Mouse (Mus musculus): Measurements from ENCODE around the gene Atp9a. TPM values are rescaled to one million over a fixed set of nuclear protein-coding genes. Genes with fewer than 3 reads are reported as not detected.

Gene Atp9a
- polyA plus RNA-seq, 1 experiment from 2014 or later: 23.0 TPM

GRCm38 (mm10) chr2:168660344-168660743 is 81.9 kb downstream of the Atp9a start:
- Histone ChIP-seq H3K27ac (no peak overlapping the region), H3K9ac (no peak overlapping the region), H3K9me3 (no peaks in the 10 kb centered on the region), H3K36me3 (peaks cover 54% of the 10 kb centered on the region), H3K4me3 (no peak overlapping the region), H3K4me2 (no peak overlapping the region), H3K27me3 (no peaks in the 10 kb centered on the region), H3K4me1 (peaks cover under 1% of the 10 kb centered on the region; the same call in 1 of the 2 replicates)
- no peak for ATAC-seq (ENCODE audit: insufficient number of reproducible peaks, insufficient read depth, low FRiP score, low TSS enrichment, low read depth)
- 53% methylated on average over 5 of the region's 5 CpGs for WGBS

GRCm38 (mm10) chr2:168658551-168658950 is 83.7 kb downstream of the Atp9a start:
- H3K36me3 ChIP-seq: peaks cover 55% of the 10 kb centered on the region
- ATAC-seq (ENCODE audit: insufficient number of reproducible peaks, insufficient read depth, low FRiP score, low TSS enrichment, low read depth): no peak
- 86% methylated on average over 11 of the region's 11 CpGs for WGBS
- H3K9ac ChIP-seq: no peak overlapping the region
- H3K9me3 ChIP-seq: no peaks in the 10 kb centered on the region
- no peak overlapping the region for H3K4me3 ChIP-seq
- peaks cover 7% of the 10 kb centered on the region for H3K4me1 ChIP-seq
- no peaks in the 10 kb centered on the region for H3K27me3 ChIP-seq
- no peak overlapping the region for H3K27ac ChIP-seq
- H3K4me2 ChIP-seq: no peak overlapping the region

GRCm38 (mm10) chr2:168656569-168657308 is 85.5 kb downstream of the Atp9a start:
- Histone ChIP-seq H3K9ac (no peak overlapping the region), H3K27ac (no peak overlapping the region), H3K27me3 (no peaks in the 10 kb centered on the region), H3K4me3 (no peak overlapping the region), H3K36me3 (peaks cover 68% of the 10 kb centered on the region), H3K4me1 (peaks cover 7% of the 10 kb centered on the region), H3K9me3 (no peaks in the 10 kb centered on the region), H3K4me2 (no peak overlapping the region)
- ATAC-seq (ENCODE audit: insufficient number of reproducible peaks, insufficient read depth, low FRiP score, low TSS enrichment, low read depth): no peak
- 54% methylated on average over 16 of the region's 16 CpGs for WGBS

GRCm38 (mm10) chr2:168654983-168655669 is 87.1 kb downstream of the Atp9a start:
- Histone ChIP-seq H3K4me2 (no peak overlapping the region), H3K4me3 (no peak overlapping the region), H3K4me1 (peaks cover 7% of the 10 kb centered on the region), H3K9ac (no peak overlapping the region), H3K27ac (no peak overlapping the region), H3K9me3 (no peaks in the 10 kb centered on the region), H3K36me3 (peaks cover 67% of the 10 kb centered on the region), H3K27me3 (no peaks in the 10 kb centered on the region)
- 73% methylated on average over 17 of the region's 17 CpGs for WGBS
- ATAC-seq (ENCODE audit: insufficient number of reproducible peaks, insufficient read depth, low FRiP score, low TSS enrichment, low read depth): no peak

GRCm38 (mm10) chr2:168654482-168654881 is 87.7 kb downstream of the Atp9a start:
- ATAC-seq (ENCODE audit: insufficient number of reproducible peaks, insufficient read depth, low FRiP score, low TSS enrichment, low read depth): no peak
- no peak overlapping the region for H3K4me2 ChIP-seq
- H3K4me3 ChIP-seq: no peak overlapping the region
- no peak overlapping the region for H3K9ac ChIP-seq
- H3K9me3 ChIP-seq: no peaks in the 10 kb centered on the region
- H3K27me3 ChIP-seq: no peaks in the 10 kb centered on the region
- H3K36me3 ChIP-seq: peaks cover 69% of the 10 kb centered on the region
- no peak overlapping the region for H3K27ac ChIP-seq
- WGBS: 76% methylated on average over 9 of the region's 9 CpGs
- H3K4me1 ChIP-seq: peaks cover 7% of the 10 kb centered on the region

- Histone ChIP-seq H3K4me3 (no peak overlapping the region), H3K36me3 (peaks cover 66% of the 10 kb centered on the region), H3K27me3 (no peaks in the 10 kb centered on the region), H3K9me3 (no peaks in the 10 kb centered on the region), H3K27ac (no peak overlapping the region), H3K9ac (no peak overlapping the region), H3K4me1 (peaks cover 13% of the 10 kb centered on the region), H3K4me2 (no peak overlapping the region)
- 51% methylated on average over 7 of the region's 7 CpGs for WGBS
- no peak for ATAC-seq (ENCODE audit: insufficient number of reproducible peaks, insufficient read depth, low FRiP score, low TSS enrichment, low read depth)
These were observed 90.5 kb downstream of the Atp9a start for GRCm38 (mm10) chr2:168651757-168652156.

- no peak overlapping the region for H3K4me3 ChIP-seq
- H3K27ac ChIP-seq: no peak overlapping the region
- ATAC-seq (ENCODE audit: insufficient number of reproducible peaks, insufficient read depth, low FRiP score, low TSS enrichment, low read depth): no peak
- 70% methylated on average over 8 of the region's 8 CpGs for WGBS
- peaks cover 21% of the 10 kb centered on the region for H3K4me1 ChIP-seq
- H3K4me2 ChIP-seq: no peak overlapping the region
- no peak overlapping the region for H3K9ac ChIP-seq
- peaks cover 67% of the 10 kb centered on the region for H3K36me3 ChIP-seq
- H3K9me3 ChIP-seq: no peaks in the 10 kb centered on the region
- H3K27me3 ChIP-seq: no peaks in the 10 kb centered on the region
These were observed 94.0 kb downstream of the Atp9a start for GRCm38 (mm10) chr2:168648171-168648570.

GRCm38 (mm10) chr2:168644855-168645254 is 97.4 kb downstream of the Atp9a start:
- Histone ChIP-seq H3K36me3 (peaks cover 62% of the 10 kb centered on the region), H3K27me3 (no peaks in the 10 kb centered on the region), H3K4me3 (no peak overlapping the region), H3K4me1 (peaks cover 25% of the 10 kb centered on the region), H3K9ac (no peak overlapping the region), H3K9me3 (no peaks in the 10 kb centered on the region), H3K27ac (no peak overlapping the region), H3K4me2 (no peak overlapping the region)
- 47% methylated on average over 6 of the region's 6 CpGs for WGBS
- ATAC-seq (ENCODE audit: insufficient number of reproducible peaks, insufficient read depth, low FRiP score, low TSS enrichment, low read depth): no peak

GRCm38 (mm10) chr2:168643524-168644177 is 98.6 kb downstream of the Atp9a start:
- H3K27ac ChIP-seq: peak overlapping the region; percentile 33; the same call in 1 of the 2 replicates
- no peak for ATAC-seq (ENCODE audit: insufficient number of reproducible peaks, insufficient read depth, low FRiP score, low TSS enrichment, low read depth)
- WGBS: 56% methylated on average over 20 of the region's 20 CpGs
- H3K27me3 ChIP-seq: no peaks in the 10 kb centered on the region
- H3K4me2 ChIP-seq: no peak overlapping the region
- H3K36me3 ChIP-seq: peaks cover 58% of the 10 kb centered on the region
- peaks cover 25% of the 10 kb centered on the region for H3K4me1 ChIP-seq
- no peak overlapping the region for H3K4me3 ChIP-seq
- H3K9ac ChIP-seq: no peak overlapping the region
- H3K9me3 ChIP-seq: no peaks in the 10 kb centered on the region

- whole genome bisulfite sequencing: 64% methylated on average over 11 of the region's 11 CpGs
These were observed 100.0 kb downstream of the Atp9a start for GRCm38 (mm10) chr2:168642187-168642586.

GRCm38 (mm10) chr2:168640460-168640859 is 101.7 kb downstream of the Atp9a start:
- no peaks in the 10 kb centered on the region for H3K9me3 ChIP-seq
- WGBS: 91% methylated on average over 9 of the region's 9 CpGs
- no peaks in the 10 kb centered on the region; the same call in 1 of the 2 replicates for H3K27me3 ChIP-seq
- H3K9ac ChIP-seq: no peak overlapping the region
- H3K27ac ChIP-seq: no peak overlapping the region
- peaks cover 60% of the 10 kb centered on the region for H3K36me3 ChIP-seq
- H3K4me2 ChIP-seq: no peak overlapping the region
- peaks cover 30% of the 10 kb centered on the region for H3K4me1 ChIP-seq
- no peak overlapping the region for H3K4me3 ChIP-seq
- no peak for ATAC-seq (ENCODE audit: insufficient number of reproducible peaks, insufficient read depth, low FRiP score, low TSS enrichment, low read depth)

More at GRCm38 (mm10) chr2:168642187-168642586, 100.0 kb downstream of the Atp9a start:
- H3K9me3 ChIP-seq: no peaks in the 10 kb centered on the region
- 0 out of 2 replicates have a peak overlapping the region, but pooled peaks have one; percentile 4 for H3K27ac ChIP-seq
- H3K36me3 ChIP-seq: peaks cover 58% of the 10 kb centered on the region
- no peak overlapping the region for H3K4me2 ChIP-seq
- H3K9ac ChIP-seq: no peak overlapping the region
- peaks cover 24% of the 10 kb centered on the region for H3K4me1 ChIP-seq
- H3K4me3 ChIP-seq: no peak overlapping the region
- H3K27me3 ChIP-seq: no peaks in the 10 kb centered on the region; the same call in 1 of the 2 replicates
- ATAC-seq (ENCODE audit: insufficient number of reproducible peaks, insufficient read depth, low FRiP score, low TSS enrichment, low read depth): no peak

Data from embryonic facial prominence, embryonic 13.5 days (tissue).